Mouse (Mus musculus) kidney, adult 11 months (tissue): ENCODE results near the gene Nek1.
"Not testable (repeated sequence)": the region's sequence is repeated elsewhere in the genome, so short reads cannot be mapped to it uniquely, and the experiment has no call there.

ENCODE experiments used
- DNase-seq: peaks from one replicate; pipeline ENCODE4 v3.0.0; 2022

The Nek1 gene

DNA sequence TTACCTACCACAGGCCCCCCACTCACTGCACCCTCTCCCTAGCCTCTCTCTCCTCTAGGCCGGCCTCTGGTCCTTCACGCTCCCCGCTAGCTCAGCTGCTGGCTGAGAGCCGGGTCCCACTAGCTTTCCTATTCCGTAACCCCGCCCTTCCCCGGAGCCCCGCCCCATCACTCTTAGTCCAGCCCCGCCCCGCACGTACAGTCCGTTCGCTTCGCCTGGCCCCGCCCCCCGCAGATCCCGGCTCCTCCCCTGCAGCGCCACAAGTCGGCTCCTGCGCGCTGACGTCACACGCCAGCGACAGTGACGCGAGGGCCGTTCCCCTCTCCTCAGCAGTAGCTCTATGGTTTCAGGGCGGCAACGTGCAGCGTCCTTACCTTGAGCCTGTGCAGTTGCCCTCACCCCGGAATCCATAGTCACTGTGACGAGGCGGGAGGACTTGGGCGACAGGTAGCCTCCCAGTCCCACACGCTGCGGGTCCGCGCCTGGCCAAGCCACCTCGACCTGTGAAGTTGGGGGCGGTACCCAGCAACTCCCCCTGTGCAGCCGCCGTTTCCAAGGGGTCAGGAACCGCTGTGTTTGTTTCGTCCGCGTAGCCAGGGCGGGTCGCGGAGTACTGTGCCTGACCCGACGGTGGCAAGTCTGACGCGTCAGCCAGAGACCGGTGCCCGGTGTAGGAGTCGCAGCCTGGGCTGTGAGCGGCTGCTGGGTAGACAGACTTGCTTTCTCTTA, at the start of gene Nek1:
TSS of gene Nek1 (plus strand) at position 286 of the 729 bp plus-strand sequence.
- DNase-seq = peak; percentile 96

DNA sequence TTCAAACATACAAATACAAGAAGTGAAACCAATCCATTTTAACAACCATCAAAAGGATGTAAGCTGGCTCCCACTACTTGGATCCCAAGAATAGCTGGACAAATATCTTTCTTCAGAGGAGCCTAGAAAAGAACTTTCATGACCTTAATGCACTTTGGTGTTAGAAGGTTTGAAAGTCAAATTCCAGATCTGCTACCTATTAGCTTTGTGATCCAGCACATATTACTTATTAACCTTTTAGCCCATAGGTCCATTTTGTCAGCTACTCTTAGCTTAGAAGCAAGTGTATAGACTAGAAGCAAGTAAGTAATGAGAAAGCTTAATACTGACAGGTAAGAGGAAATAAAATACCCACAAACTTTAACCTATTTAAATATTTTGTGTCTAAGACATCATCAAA, 45.5 kb upstream of the Nek1 start:
- no peak for DNase-seq

DNA sequence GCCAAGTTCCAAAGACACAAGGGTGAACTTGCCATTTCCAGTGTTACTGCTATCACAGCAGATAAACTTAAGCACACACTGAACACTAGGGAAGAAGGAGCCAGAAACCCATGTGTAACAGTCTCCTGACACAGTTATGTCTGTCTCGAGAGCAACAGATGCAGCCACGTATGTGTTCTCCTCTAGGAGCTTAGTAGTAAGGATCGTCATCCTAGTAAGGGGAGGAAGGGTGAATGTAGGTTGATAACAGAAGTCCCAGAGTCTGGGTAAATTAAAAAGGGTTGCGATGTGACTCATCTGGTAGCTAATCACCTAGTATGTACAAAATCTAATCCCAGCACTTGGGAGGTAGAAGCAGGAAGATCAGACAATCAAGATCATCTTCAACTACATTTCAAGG, 43.1 kb upstream of the Nek1 start:
- no peak for DNase-seq

DNA sequence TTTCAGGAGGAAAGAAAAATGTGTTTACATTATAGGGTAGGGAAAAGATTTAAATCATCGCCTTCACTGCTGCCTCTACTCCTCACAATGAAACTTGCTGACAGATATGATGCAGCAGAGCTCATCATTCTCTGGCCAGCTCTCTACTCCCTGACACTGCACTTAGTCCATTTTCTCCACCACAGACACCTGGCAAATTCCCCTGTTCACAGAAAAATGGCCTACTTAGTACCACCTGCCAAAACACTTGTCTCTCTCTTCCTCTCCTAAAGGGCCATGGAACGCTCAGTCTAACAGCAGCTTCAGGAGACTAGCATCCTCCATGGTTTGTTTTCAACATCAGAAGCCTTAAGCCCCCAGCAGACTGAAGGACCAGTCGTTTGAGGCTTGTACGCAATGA, 41.7 kb upstream of the Nek1 start:
- DNase-seq = no peak

DNA sequence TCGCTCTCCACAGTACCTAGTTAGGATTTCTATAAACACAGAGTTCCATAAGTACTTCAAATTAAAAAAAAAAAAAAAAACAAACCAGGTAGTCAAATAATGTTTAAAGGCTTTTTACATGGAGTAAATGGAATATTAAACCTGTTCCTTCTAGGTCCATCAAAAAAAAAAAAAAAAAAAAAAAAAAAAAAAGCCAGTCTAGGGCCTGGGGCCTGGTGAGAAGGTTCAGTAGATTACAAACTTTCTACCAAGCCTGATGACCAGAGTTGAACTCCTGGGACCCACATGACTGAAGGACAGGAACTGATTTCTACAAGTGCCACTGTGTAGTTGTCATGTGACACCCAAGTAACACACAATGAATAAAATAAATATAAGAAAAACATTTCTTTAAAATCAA, 41.2 kb upstream of the Nek1 start:
- DNase-seq = no peak

DNA sequence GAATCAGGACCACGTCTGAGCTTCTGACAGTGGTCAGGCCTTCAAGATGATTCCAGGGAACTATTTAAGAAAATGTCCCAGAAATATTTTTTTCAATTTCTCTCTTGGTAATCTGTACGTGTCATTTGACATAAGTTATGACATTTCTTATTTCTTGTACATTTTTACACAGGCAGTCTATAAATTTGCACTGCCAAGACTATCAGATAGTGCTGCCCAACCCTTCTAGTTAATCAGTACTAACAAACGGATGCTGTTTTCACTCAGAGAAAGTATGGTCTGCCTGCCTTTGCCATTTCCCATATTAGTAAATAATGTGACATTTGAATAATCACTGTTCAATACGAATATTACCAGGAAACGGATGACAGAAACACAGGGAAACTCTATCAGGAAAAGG, 40.2 kb upstream of the Nek1 start:
- DNase-seq = no peak

DNA sequence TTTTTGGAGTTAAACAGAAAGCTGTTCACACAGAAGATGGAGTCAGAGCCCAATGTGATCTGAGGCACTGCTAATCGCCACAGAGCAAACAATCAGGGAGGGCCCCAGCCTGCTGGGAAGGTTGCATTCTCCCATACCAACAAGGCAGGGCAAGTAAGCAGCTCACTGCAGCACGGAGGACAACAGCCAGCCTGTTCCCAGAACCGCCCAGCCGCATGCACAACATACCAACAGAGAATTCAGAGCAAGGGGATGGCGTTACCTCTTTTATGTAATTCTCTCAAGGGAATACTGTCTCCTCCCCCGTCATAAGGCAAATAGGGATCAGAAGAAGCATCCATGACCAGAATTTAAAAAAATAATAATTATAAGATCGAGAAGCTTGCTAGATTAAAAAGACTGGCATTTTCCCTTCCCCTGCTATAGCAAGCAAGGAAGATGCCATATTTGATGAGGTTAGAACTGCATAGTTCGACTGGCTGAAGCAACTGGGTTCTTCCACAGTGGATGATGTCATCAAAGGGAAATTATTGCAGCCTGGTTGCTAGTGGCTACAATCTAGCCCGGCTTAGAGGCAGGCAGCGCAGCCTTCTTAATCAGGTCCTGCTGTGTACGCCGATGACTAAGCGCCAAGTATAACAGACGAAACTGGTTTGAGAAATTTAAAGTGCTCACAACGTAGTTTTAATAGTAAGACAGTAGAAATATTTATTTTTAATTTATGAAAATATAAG, 38.5 kb upstream of the Nek1 start:
- DNase-seq = peak; percentile 58

DNA sequence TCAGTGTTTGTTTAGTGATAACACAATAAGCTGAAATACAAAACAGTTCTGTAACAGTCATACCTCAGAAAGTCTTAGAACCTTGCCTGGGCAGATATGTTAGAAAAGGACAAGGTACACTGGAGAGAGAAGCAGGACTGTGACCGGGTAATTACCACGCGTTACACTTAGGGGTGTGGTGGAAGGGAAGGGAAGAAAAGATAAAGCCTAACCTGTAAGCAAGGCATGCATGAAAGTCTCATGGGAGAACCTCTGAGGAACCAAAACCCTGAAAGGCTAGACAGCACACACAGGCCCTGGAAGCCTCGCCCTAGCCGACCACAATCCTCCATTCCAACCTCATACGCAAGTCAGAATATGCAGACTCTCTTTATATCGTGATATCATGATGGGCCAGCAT, 36.1 kb upstream of the Nek1 start:
- no peak for DNase-seq

DNA sequence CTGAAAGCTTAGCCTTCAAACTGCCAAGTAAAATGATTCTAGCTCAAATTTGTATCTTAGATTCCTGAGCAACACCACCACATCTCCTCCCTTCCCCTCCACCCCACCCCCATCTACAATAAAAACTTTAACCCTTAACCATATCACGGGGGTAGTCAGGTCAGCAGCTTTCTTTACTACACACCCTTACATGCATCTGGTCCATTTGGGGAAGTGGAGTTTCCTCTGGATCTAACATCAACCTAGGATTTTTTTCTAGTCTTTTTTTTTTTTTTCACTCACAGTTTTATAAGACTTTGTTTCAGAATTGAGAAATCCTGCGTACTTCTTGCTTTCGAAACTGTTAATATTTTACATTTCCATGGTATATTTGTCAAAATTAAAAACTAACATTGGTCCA, 30.2 kb upstream of the Nek1 start:
- no peak for DNase-seq

DNA sequence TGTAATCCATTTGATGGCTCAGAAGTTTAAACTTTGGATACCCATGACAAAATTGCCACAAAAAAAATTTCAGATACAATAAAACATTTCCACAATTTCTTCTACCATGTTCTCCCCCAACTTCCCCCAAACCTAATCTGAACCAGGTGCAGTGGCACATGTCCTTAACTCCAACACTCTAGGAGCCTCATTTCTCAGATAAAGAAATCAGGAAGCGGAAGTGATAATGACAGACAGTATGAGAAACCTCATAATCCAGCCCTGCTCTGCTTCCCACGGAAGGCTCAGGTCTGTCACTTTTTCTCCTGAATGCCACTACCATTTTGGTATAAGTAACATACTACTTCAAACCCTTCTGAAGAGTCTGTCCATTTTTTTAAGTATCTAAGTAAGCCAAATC, 29.1 kb upstream of the Nek1 start:
- DNase-seq = no peak

DNA sequence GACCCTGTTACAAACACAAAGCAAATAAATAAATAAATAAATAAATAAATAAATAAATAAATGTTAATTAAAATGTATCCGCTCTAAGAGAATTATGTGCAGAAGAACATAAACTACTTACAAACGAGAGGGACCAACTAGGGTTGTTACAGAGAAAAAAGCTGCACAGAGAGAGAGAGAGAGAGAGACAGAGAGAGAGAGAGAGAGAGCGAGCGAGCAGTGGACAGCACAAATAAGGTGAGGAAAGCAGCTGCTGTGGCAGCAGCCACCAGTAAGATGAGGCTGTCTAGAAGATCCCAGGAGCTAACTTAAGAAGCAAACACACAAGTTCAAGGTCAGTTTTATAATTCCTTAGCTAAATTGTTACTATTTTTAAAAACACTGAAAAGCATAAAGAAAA, 28.5 kb upstream of the Nek1 start:
- no peak for DNase-seq

DNA sequence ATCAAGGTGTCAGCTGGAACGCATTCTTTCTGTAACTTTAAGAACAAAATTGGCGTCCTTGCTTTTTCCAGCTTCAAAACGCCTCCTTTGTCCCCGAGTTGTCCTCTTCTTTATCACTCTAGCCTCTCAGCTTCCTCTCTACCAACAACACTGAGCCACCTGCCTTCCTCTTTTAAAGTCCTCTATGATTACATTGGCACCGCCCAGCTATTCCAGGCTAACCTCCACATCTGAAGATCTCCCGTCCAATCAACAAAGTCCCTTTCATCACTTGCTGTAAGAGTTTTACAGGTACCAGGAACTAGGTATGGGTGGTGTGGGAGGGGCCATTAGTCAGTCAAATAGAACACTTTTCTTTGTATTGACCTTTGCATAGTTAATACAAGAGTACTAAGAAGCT, 27.7 kb upstream of the Nek1 start:
- no peak for DNase-seq

DNA sequence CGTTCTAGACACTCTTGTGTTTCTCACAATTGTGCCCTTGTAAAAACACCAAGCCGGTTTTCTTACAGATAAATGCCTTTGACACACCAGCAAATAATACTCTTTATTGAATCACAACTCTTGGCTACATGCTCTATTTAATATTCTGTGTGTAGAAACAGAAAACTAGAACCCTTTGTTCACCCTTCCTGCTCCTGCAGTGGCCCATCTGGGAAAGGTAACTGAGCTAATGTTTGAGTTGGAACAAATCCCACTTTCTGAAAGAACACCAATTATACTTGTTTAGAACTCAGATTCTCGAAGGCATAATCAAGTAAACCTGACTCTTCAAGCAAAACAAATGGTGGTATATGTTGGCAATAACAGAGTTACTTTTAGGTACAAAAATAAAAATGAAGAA, 27.3 kb upstream of the Nek1 start:
- DNase-seq = no peak

DNA sequence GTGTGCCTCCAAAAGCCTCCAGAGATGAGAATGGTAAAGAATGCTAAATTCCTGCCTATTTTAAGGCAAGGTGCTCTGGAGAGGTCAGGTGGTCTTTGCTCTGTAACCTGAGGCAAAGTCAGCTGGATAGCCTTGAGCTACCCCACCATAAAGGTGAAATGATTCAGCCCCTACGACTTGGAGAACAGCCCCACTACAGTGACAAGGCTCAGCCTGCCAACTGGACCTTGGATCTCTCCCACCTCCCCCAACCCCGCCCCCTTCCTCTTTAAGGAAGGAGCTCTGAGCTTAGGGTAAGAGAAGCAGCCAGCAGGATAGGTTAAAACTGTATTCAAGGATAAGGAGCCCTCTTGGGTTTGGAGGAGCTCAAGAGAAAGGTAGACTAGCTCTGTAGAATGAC, 23.9 kb upstream of the Nek1 start:
- DNase-seq = no peak

DNA sequence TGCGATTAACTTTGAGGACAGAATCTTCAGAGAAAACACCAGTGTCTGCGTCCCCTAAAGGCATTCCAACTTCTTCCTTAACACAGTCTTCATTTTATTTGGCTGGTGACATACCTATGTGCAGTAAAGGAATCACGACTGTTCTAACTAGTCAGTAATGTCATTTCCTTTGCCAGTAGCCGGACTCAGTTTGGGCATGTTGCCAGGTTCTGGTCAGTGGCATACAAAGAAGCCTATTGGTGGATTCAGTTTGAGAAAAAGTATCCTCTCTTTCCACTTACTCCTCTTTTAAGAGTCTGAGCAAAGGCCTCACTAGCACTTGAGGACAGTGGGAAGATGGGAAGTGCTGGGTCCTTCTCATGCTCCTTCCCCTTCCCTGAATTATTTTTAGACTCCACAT, 21.2 kb upstream of the Nek1 start:
- peak; percentile 33 for DNase-seq

DNA sequence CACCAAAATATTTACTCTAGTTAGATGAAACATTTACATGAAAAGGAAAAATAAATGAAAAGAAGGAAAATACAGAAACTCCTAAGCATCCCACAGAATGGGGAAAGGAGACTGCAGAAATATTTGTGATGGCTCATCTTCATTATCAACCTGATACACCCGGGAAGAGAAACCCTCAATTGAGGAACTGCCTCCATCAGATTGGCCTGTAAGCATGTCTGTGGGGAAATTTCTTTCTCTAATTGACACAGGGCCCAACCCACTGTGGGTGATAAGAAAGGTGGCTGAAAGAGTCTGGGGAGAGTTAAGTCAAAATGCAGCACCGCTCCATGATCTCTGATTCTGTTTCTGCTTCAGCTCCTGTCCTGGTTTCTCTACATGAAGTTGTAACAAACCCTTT, 19.5 kb upstream of the Nek1 start:
- no peak for DNase-seq

DNA sequence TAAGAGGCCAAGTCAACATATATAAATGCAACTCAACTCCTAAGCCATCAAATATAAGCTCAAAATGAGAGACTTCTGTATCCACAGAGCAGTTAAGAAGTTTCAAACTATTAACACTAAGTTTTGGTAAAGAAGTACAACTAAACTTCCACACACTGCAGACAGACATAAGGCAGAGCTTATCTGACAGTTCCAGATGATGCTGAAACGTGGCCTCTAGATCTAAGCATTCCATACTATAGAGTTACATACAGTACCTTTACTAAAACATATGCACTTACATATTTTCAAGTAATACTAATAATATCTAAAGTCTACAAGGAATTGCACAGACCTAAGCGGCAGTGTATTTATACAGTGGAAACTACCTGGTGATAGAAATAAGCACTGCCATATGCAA, 18.2 kb upstream of the Nek1 start:
- no peak for DNase-seq

DNA sequence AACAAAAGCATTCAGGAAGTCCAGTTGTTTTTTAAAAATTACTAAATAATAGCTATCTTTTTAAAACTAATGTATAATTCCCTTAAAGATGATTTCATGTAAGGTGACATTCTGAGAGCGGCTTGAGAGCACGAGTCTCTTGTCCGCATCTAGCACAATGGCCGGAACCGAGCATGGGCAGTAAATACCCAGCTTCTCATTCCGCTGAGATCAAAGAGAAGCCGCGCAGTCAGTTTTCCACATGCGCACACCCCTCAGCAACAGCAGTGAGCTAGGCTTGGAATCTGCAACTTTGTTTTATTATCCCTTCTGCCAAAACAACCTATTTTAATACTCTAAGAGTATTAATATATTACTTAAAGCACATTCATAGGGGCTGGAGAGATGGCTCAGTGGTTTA, 16.2 kb upstream of the Nek1 start:
- no peak for DNase-seq

DNA sequence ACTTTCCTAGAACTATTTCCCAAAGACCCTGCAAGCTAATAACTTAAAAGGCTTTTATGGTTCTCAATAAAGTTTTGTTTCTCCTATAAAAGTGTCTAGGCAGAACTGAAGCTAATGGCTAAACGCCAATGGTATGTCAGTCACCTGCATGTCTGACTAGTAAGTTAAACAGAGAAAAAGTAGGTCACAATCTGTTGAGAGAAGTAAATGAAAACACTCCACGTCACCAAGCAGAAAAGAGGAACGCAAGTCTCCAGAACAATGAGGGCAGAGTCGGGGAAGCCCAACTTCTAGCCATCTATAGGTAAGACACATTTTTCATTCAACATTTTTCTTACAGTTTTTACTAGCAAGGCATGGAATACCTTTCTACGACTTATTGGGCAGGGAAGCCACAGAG, 14.5 kb upstream of the Nek1 start:
- DNase-seq = no peak

DNA sequence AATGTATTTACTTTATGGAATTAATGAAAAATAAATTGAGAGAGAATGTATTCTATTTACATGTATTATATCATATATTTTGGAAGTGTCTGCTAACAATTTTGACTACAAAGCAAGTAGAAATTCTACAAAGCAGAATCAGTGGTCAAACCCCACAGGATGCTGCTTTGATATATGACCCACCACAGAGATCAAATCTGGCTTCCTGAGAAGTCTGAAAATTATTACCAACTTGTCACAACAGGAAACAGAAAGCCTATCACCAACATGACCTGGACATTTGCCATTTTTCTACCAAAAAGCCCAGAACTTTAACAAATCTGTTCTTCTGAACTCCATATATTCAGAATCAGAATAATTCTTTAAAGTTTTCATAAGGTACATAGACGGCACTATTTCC, 11.6 kb upstream of the Nek1 start:
- no peak for DNase-seq

DNA sequence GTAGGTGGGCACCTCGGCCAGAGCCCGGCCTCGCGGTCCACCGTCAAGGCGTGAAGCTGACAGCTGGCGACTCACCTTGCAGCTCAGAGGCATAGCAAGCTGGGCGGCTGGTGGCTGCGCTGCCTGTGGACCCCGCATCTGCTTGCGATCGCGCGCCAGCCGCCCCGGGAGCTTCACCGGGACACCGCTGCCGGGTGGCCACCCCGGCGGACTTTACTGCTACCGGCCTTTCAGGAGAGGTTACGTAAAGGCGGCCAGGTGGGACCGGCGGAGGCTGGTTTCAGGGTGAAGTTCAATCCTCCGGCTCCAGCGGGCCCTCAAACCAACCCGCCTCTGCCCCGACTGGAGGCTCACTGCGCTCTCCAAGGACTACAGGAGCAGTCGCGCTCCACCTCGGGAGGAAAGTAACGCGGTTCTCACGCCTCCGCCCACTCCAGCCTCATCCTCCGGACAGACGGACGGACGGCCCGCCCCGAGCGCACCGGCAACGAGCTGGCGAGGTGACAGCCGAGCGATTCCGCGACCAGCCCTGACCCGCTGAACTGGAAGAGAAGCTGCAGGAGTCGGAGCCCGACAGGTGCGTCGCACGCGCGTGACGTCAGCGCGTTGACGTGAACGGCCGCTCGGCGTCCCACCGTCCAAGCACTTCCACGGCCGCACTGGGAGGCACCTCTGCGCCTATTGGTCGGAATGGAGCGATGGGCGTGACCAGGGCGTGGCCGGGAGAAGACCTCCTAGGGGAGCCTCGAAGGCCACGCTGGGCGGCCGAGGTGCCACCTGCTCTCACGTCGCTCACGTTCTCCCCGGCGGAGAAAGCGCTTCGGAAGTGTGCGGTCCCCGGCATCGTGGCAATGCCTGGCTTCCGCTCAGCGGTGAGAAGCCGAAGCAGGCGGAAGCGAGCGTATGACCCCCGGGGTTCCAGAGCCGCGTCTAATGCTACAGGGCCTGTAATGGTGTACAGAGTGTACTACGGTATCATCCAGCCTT, 10.0 kb upstream of the Nek1 start, which contains the start of gene Clcn3:
TSS of gene Clcn3 (minus strand) at position 600 of the 987 bp plus-strand sequence.
- DNase-seq = peak; percentile 98

DNA sequence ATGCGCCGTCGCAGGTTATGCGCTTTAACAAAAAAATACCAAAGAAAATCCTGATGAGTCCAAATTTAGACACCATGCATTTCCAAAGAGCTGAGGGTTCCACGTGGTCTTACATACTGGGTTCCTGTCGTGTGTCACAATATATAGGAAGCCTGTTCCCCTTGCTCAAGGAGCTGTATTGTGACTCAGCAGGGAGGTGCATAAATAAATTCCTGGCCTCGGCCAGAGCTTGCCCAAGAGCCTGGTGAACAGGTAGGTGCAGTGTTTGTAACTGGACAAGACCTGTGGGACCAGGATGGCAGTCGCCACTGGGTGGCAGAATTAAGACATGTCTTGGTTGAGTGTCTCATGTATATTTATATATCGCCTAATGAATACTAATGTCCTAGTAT, 9.3 kb upstream of the Nek1 start:
- DNase-seq = peak; percentile 91

DNA sequence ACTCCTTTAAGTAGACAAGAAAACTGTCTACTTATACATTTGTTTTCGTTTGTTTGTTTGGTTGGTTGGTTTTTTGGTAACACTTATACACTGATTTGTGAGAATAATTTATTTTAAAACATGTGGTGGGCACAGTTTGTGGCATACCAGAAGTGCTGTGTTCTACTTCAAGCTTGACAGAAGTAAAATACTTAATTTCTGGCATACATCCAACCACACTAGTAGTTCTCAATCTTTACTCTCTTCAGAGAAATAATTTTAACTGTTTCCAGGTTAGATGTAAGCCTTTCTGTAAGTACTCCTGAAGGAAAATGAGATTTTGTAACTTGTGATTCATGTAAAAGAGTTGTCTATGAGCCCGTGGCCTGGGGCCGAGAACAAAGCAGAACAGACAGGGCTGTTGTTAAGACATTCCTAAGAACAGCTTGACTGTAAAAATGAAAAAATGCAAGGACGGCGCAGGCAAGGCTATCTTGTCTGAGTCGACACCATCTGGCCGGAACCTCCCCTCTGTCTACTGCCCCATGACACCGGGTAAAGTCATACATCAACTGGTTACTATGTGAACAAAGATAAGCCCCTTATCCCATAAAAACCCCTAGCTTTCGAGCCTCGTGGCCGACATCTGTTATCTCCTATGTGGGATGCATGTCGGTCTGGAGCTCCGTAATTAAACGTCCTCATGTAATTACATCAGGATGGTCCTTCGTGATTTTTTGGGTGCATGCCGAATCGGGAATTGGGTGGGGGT, 8.6 kb upstream of the Nek1 start:
- not testable (repeated sequence) for DNase-seq
